Mouse (Mus musculus) limb, embryonic 13.5 days (tissue): ENCODE data around the gene Pcp2. TPM values are rescaled to one million over a fixed set of nuclear protein-coding genes. Genes with fewer than 3 reads are reported as not detected.

ENCODE experiments used
- ATAC-seq: fragments of 200-750 bp; cut with Nextera tagmentation; 2 replicates; pipeline ENCODE4 v1.8.0; 2017; ENCODE audit warnings: low read depth, moderate number of reproducible peaks, moderate TSS enrichment; ENCODE audit not compliant: low FRiP score
- H3K27ac ChIP-seq: fragments of 300-500 bp; sonication (generic); 2 replicates; pipeline ENCODE4 v1.5.1; 2015; ENCODE audit warnings: inconsistent platforms, mild to moderate bottlenecking, moderate library complexity
- H3K27me3 ChIP-seq: fragments of 300-500 bp; sonication (generic); 2 replicates; pipeline ENCODE4 v1.6.1; 2015; ENCODE audit warnings: mild to moderate bottlenecking, inconsistent platforms
- H3K36me3 ChIP-seq: fragments of 300-500 bp; sonication (generic); 2 replicates; pipeline ENCODE4 v1.6.1; 2015; ENCODE audit warnings: inconsistent platforms, mild to moderate bottlenecking, moderate library complexity
- H3K4me1 ChIP-seq: fragments of 300-500 bp; sonication (generic); 2 replicates; pipeline ENCODE4 v1.6.1; 2015; ENCODE audit warnings: inconsistent platforms
- H3K4me2 ChIP-seq: fragments of 300-500 bp; sonication (generic); replicated peaks from 2 replicates; pipeline ENCODE4 v1.6.1; 2015; ENCODE audit warnings: inconsistent platforms, mild to moderate bottlenecking, moderate library complexity
- H3K4me3 ChIP-seq: fragments of 300-500 bp; sonication (generic); 2 replicates; pipeline ENCODE4 v1.5.1; 2015; ENCODE audit warnings: moderate library complexity, mild to moderate bottlenecking, inconsistent platforms
- H3K9ac ChIP-seq: fragments of 300-500 bp; sonication (generic); 2 replicates; pipeline ENCODE4 v1.6.1; 2015; ENCODE audit warnings: mild to moderate bottlenecking, inconsistent platforms
- H3K9me3 ChIP-seq: fragments of 300-500 bp; sonication (generic); 2 replicates; pipeline ENCODE4 v1.6.1; 2016; ENCODE audit warnings: inconsistent platforms
- WGBS: fragments of 180-500 bp; shearing (Covaris S2); methylation state at CpG from one replicate; pipeline ENCODE4 v1.1.7; 2015; 5-methylcytosine and 5-hydroxymethylcytosine counted together
- polyA plus RNA-seq: library from polyadenylated mRNA; unstranded; fragments of >200 nt; fragmentation: Nextera tagmentation; extraction: Ambion mirVana; gene quantifications from 2 replicates; pipeline ENCODE4 v1.2.1, GENCODE M21; 2015

Gene Pcp2
- 0.33 TPM in 1 of 2 replicates, not detected in the other for polyA plus RNA-seq

DNA sequence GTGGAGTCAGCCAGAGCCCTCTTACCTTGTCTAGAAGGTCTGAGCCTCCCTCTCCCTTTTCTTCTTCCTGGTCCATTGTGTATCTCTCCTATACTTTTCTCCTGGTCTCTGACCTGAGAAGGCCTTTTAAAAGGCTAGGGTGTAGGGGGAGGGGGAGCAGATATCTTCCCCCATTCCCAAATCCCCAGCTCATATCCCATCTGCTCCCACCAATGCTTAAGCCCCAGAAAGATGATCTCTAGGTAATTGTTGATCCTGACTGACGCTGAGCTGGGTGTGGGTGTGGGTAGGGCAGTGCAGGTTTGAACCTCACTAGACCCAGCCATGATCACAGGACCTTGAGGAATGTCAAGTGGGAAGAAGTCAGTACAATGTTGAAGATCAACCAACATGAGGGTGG is at the start of gene Pcp2:
Pcp2 (minus strand) TSS at position 101 of the 400 bp plus-strand sequence.
- ATAC-seq = no peak
- no peak within 1 kb of the TSS for H3K4me3 ChIP-seq
- WGBS = 69% methylated on average over 1 of the region's 1 CpGs

DNA sequence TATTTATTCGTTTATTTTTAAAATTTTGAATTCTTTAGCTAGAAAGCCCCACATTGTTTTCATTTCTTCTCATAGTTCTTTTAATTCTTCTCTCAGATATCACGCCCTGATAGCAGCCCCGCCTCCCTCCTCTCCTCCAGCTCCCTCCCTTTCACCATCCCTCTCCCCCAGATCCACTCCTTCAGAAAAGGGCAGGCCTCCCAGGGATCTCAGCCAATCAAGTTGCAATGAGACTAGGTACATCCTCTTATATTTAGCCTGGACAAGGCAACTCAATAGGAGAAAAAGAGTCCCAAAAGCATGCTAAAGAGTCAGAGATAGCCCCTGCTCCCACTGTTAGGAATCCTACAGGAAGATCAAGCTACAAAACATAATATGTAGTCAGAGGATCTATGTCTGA is 49.3 kb upstream of the Pcp2 start:
- Histone ChIP-seq H3K27me3 (no peaks in the 10 kb centered on the region), H3K9me3 (no peaks in the 10 kb centered on the region), H3K27ac (no peak overlapping the region), H3K36me3 (peaks cover 12% of the 10 kb centered on the region), H3K4me2 (no peak overlapping the region), H3K9ac (no peak overlapping the region), H3K4me3 (no peak overlapping the region), H3K4me1 (peaks cover 22% of the 10 kb centered on the region)
- WGBS = 49% methylated on average over 3 of the region's 3 CpGs
- ATAC-seq = no peak

More for the DNA sequence above, at the start of gene Pcp2:
- Histone ChIP-seq H3K9me3 (no peaks in the 10 kb centered on the region), H3K27ac (no peak within 1 kb of the TSS), H3K4me1 (peaks cover 7% of the 10 kb centered on the region), H3K9ac (no peak within 1 kb of the TSS), H3K36me3 (peaks cover 4% of the 10 kb centered on the region), H3K27me3 (peaks cover 18% of the 10 kb centered on the region), H3K4me2 (no peak within 1 kb of the TSS)

GRCm38 (mm10) chr8:3671980-3672491 is 46.7 kb upstream of the Pcp2 start, which contains the start of gene Fcor:
Gene Fcor, minus strand, starts transcription at chr8:3672362.
- Histone ChIP-seq H3K4me1 (peaks cover 10% of the 10 kb centered on the region; the same call in 1 of the 2 replicates), H3K4me2 (peak within 1 kb of the TSS; percentile 65), H3K36me3 (no peaks in the 10 kb centered on the region), H3K4me3 (peak within 1 kb of the TSS; percentile 59), H3K27ac (peak within 1 kb of the TSS; percentile 65), H3K9ac (peak within 1 kb of the TSS; percentile 74), H3K9me3 (no peaks in the 10 kb centered on the region), H3K27me3 (no peaks in the 10 kb centered on the region)
- WGBS = under 1% methylated on average over 23 of the region's 23 CpGs
- peak; percentile 84 for ATAC-seq

DNA sequence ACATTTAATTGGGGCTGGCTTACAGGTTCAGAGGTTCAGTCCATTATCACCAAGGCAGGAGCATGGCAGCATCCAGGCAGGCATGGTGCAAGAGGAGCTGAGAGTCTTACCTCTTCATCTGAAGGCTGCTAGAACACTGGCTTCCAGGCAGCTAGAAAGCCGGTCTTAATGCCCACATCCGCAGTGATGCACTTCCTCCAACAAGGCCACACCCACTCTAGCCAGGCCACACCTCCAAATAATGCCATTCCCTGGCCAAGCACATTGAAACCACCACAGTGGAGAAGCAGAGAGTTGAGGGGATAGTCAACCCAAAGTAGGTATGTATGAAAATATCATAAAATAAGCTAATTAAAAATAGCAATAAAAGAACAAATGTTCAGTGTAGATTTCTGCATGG is 45.0 kb upstream of the Pcp2 start:
- no peak overlapping the region for H3K27ac ChIP-seq
- peaks cover 6% of the 10 kb centered on the region; the same call in 1 of the 2 replicates for H3K4me1 ChIP-seq
- H3K36me3 ChIP-seq = no peaks in the 10 kb centered on the region
- no peak overlapping the region for H3K4me2 ChIP-seq
- no peaks in the 10 kb centered on the region for H3K9me3 ChIP-seq
- no peak overlapping the region for H3K4me3 ChIP-seq
- ATAC-seq = no peak
- no peak overlapping the region for H3K9ac ChIP-seq
- no peaks in the 10 kb centered on the region for H3K27me3 ChIP-seq
- 80% methylated on average over 2 of the region's 2 CpGs for WGBS

DNA sequence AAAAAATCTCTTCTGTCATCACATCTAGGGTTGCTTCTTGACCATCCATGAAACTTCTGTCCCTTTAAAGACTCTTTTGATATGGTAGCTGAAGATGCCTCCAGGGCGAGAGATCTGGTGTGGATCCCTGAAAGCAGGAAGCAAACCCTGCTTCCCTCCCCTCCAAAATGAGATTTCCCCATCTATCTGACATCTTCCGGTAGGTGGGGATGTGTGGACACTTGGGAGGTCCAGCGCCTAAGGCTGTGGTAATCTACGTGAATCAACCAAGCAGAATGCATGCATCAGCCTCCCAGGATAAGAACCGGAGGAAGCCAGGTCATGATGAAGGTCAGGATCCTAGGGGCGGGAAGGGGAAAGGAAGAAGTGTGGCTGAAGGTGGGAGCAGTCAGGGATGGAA is 40.2 kb upstream of the Pcp2 start, which contains the start of gene Mcemp1:
Mcemp1 (plus strand) TSS at position 248 of the 400 bp plus-strand sequence.
- Histone ChIP-seq H3K9ac (no peak within 1 kb of the TSS), H3K9me3 (no peaks in the 10 kb centered on the region), H3K4me3 (no peak within 1 kb of the TSS), H3K27me3 (no peaks in the 10 kb centered on the region), H3K4me2 (no peak within 1 kb of the TSS), H3K36me3 (no peaks in the 10 kb centered on the region), H3K27ac (no peak within 1 kb of the TSS), H3K4me1 (no peaks in the 10 kb centered on the region)
- ATAC-seq = no peak
- 77% methylated on average over 6 of the region's 6 CpGs for WGBS

DNA sequence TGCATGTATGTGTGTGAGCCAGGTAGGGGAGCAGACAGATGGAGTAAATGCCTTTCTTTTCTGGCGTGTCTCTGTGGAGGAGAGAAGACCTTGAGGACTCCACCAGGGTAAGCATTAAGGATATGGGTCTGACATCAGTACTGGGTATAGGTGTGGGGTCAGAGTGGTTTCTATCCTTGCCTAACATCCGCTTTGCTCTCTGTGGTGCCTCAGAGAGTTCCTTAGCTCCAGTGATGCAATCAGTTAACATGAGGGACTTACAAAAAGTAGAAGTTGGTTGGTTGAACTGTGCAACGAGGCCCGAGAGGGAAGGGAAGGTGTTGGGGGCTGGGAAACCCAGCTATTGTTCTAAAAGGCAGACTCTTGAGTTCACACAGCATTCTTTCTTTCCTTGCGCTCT is 39.1 kb upstream of the Pcp2 start:
- WGBS = 61% methylated on average over 5 of the region's 5 CpGs
- Histone ChIP-seq H3K9ac (no peak overlapping the region), H3K9me3 (no peaks in the 10 kb centered on the region), H3K4me3 (no peak overlapping the region), H3K27me3 (no peaks in the 10 kb centered on the region), H3K27ac (no peak overlapping the region), H3K36me3 (no peaks in the 10 kb centered on the region), H3K4me2 (no peak overlapping the region), H3K4me1 (no peaks in the 10 kb centered on the region)
- ATAC-seq = no peak

DNA sequence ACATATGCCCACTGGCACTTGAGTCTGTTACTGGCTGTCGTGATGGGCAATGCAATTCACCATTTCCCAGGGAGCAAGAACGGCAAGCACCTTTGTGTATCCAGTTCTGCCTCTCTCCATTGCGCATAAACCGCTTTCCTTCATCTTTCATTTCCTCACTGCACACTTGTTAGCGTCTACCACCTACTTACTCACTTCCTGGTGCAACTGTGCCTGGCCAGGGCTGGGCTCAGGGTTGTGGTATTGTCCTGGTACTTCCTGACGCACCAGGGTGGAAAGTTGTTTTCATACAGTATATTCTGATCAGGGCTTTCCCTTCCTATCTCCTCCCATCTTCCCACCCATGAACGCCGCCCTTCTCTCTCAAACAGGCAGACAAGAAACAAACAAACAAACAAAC is 35.5 kb upstream of the Pcp2 start:
- H3K36me3 ChIP-seq = no peaks in the 10 kb centered on the region
- H3K27ac ChIP-seq = no peak overlapping the region
- H3K4me1 ChIP-seq = no peaks in the 10 kb centered on the region
- 0 out of 2 replicates have a peak, but pooled peaks cover 4% of the 10 kb centered on the region for H3K27me3 ChIP-seq
- H3K9ac ChIP-seq = no peak overlapping the region
- no peak overlapping the region for H3K4me3 ChIP-seq
- ATAC-seq = no peak
- no peak overlapping the region for H3K4me2 ChIP-seq
- H3K9me3 ChIP-seq = no peaks in the 10 kb centered on the region
- 76% methylated on average over 8 of the region's 8 CpGs for WGBS

DNA sequence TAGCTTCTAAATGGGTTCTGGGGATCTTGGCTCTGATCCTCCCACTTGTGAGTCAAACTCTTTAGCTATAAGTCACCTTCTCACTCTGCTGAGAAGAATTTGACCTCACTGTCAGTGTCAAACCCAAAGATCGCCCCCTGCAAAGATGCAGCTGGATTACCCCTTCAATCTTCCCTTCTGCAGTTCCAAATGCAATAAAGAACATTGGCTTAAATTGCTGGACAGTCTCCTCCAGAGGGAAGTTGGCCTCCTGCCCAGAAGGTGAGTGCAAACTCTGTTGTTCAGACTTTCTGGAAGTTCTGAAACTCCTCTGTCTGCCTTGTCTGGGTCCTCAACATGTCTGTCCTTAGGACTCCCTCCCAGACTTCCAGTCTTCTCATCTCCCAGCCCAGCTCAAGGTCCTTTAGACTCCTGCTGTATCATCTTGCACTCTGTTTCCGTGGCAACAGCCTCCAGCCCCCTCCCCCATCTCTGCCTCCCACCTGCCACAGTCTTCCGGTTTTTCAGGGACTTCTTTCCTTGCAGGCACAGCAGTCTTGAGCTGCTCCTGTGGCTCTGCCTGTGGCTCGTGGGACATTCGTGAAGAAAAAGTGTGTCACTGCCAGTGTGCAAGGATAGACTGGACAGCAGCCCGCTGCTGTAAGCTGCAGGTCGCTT is 31.5 kb upstream of the Pcp2 start:
- Histone ChIP-seq H3K27ac (no peak overlapping the region), H3K27me3 (0 out of 2 replicates have a peak, but pooled peaks cover 4% of the 10 kb centered on the region), H3K4me3 (no peak overlapping the region), H3K4me1 (no peaks in the 10 kb centered on the region), H3K9me3 (no peaks in the 10 kb centered on the region), H3K4me2 (no peak overlapping the region), H3K36me3 (no peaks in the 10 kb centered on the region), H3K9ac (no peak overlapping the region)
- 23% methylated on average over 7 of the region's 7 CpGs for WGBS
- peak; percentile 40; the same call in 1 of the 2 replicates for ATAC-seq

GRCm38 (mm10) chr8:3655526-3655925 is 30.2 kb upstream of the Pcp2 start, which contains the start of gene Retn:
Gene Retn, plus strand, starts transcription at chr8:3655770.
- H3K4me1 ChIP-seq = no peaks in the 10 kb centered on the region
- no peak within 1 kb of the TSS for H3K9ac ChIP-seq
- no peak for ATAC-seq
- WGBS = 65% methylated on average over 3 of the region's 3 CpGs
- H3K36me3 ChIP-seq = no peaks in the 10 kb centered on the region
- H3K4me3 ChIP-seq = no peak within 1 kb of the TSS
- no peaks in the 10 kb centered on the region for H3K9me3 ChIP-seq
- no peak within 1 kb of the TSS for H3K27ac ChIP-seq
- H3K27me3 ChIP-seq = 0 out of 2 replicates have a peak, but pooled peaks cover 4% of the 10 kb centered on the region
- no peak within 1 kb of the TSS for H3K4me2 ChIP-seq

DNA sequence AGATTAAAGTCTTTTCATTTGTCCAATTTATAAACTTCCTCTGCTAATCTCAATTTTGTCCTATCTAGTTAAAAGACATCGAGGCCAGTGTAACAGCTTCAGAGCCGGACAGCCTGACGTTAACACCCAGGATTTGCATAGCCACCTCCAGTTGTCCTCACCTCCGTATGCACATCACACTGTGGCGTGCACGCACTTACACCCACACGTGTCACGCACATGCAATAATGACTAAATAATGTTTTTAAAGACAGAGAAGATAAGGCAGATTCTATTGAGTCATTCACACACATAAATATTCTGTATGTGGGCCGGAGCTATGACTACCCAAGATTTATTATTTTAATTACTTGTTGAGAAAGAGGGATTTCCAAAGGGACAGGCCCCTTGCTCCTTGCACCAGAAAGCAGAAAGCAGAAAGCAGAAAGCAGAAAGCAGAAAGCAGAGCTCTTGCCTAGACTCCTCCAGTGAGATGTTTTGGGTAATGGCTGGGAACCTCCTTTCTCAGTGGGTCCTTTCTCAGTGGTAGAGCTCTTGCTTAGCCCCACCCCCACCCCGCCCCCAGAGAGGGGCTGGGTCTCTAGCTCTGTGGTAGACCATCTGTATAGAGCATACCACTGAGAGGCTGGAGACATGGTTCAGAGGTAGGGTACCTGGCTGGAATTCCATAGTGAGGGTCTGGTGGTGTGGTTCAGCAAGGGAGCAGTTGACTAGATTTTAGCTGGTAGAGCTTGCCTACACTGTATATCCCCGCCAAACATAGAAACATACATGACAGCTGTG is 29.6 kb upstream of the Pcp2 start:
- ATAC-seq = no peak; the same call in 1 of the 2 replicates
- Histone ChIP-seq H3K4me1 (no peaks in the 10 kb centered on the region), H3K27ac (no peak overlapping the region), H3K4me2 (no peak overlapping the region), H3K9ac (no peak overlapping the region), H3K27me3 (0 out of 2 replicates have a peak, but pooled peaks cover 4% of the 10 kb centered on the region), H3K4me3 (no peak overlapping the region), H3K36me3 (no peaks in the 10 kb centered on the region), H3K9me3 (no peaks in the 10 kb centered on the region)
- 70% methylated on average over 11 of the region's 11 CpGs for WGBS

GRCm38 (mm10) chr8:3652845-3653244 is 27.5 kb upstream of the Pcp2 start:
- 69% methylated on average over 3 of the region's 3 CpGs for WGBS

GRCm38 (mm10) chr8:3648990-3649389 is 23.6 kb upstream of the Pcp2 start:
- Histone ChIP-seq H3K9ac (no peak overlapping the region), H3K27me3 (no peaks in the 10 kb centered on the region), H3K36me3 (no peaks in the 10 kb centered on the region), H3K9me3 (no peaks in the 10 kb centered on the region), H3K4me3 (no peak overlapping the region), H3K4me1 (no peaks in the 10 kb centered on the region), H3K4me2 (0 out of 2 replicates have a peak overlapping the region, but pooled peaks have one; percentile 14), H3K27ac (no peak overlapping the region)
- 33% methylated on average over 1 of the region's 1 CpGs for WGBS
- ATAC-seq = peak; percentile 61; the same call in 1 of the 2 replicates

More at GRCm38 (mm10) chr8:3652845-3653244, 27.5 kb upstream of the Pcp2 start:
- Histone ChIP-seq H3K9ac (no peak overlapping the region), H3K27ac (no peak overlapping the region), H3K4me3 (no peak overlapping the region), H3K4me1 (no peaks in the 10 kb centered on the region), H3K9me3 (no peaks in the 10 kb centered on the region), H3K4me2 (no peak overlapping the region), H3K27me3 (0 out of 2 replicates have a peak, but pooled peaks cover 3% of the 10 kb centered on the region), H3K36me3 (no peaks in the 10 kb centered on the region)
- no peak for ATAC-seq
